16 mouse cellular contexts compared by ENCODE assay signal in the genomic region with DNA sequence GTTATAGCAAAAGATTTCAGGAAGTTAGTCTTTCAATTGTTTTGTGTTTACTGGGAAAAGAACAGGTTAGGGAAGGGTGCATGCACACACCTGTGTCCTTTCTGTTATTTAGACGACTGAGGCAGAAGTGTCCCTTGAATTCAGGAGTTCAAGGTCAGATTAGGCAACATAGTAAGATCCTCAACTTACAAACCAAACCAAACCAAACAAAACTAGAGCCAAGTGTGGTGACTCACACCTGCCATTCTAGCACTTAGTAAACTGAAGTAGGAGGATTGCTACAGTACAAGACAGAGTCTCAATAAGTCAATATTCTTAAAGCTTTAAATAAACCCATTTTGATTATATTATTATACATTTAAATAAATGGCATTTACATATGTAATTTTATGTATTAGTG. TPM values are rescaled to one million over a fixed set of nuclear protein-coding genes. Genes with fewer than 3 reads are reported as not detected.
DNase-seq lines count a peak whose midpoint lies in the region.
"Had no signal": no experiment of that assay in that cellular context is flagged by ENCODE, and none has a peak within 500 bp of the region (broad histone marks: within the 10 kb centered on the region; RNA-seq: fewer than 3 reads in every experiment).

No protein-coding gene starts in this region.

- DNase-seq in adrenal gland, adult (ENCODE audit: inconsistent age in 2 of 2, low spot score in 1 of 2) = peak; percentile 39 to 78
- DNase-seq in adrenal gland, postnatal 4 days (ENCODE audit: low spot score in 2 of 2) = no peak
- peak; percentile 40 to 68 for DNase-seq in lung, adult 18-20 months
- no peak for DNase-seq in lung, postnatal 4 days
- peak; percentile 85 for DNase-seq in 416B (ENCODE audit: low read depth)
- peak; percentile 53 for DNase-seq in fibroblast of lung, adult 2 months (ENCODE audit: low read depth)
- DNase-seq in ovary, adult 18-20 months (ENCODE audit: low spot score) = no peak
- no peak for DNase-seq in cerebellum, postnatal 4 days (ENCODE audit: low spot score in 2 of 2)
- DNase-seq: cerebellum, adult 11-12 months; cerebellum, postnatal 10 days; gastrocnemius, postnatal 14 days; kidney, adult 2 months; layer of hippocampus, adult 9-11 months; liver; right cerebral cortex, postnatal 25 days; thymus, postnatal 14 days had no signal

RNA-seq across cellular contexts. Expression of gene Nrd1, which starts 21.5 kb away (rescaled TPM):
- 100 to 1,000 TPM; 112 to 117 TPM for total RNA-seq in adrenal gland, postnatal 4 days (2021)

Comparison
In these comparisons a context has a peak if more than half of its experiments do, and no peak if none do; other contexts are left out.
1. DNase-seq: peak in adrenal gland, adult (2 of 2), lung, adult 18-20 months (2 of 2), 416B (single experiment) and fibroblast of lung, adult 2 months (single experiment); none in adrenal gland, postnatal 4 days (0 of 2), lung, postnatal 4 days (0 of 2), ovary, adult 18-20 months (single experiment) and cerebellum, postnatal 4 days (0 of 2).